In genomic region chr11:101448274-101448746, GRCm38 (mm10) we compare ENCODE assay signal across 8 mouse cellular contexts. TPM values are rescaled to one million over a fixed set of nuclear protein-coding genes. Genes with fewer than 3 reads are reported as not detected.
A peak's percentile ranks its signal among the peaks of the same experiment; 100 is the strongest.
DNase-seq lines count a peak whose midpoint lies in the region; ATAC-seq and TF ChIP-seq lines count a peak whose summit lies in the region.

Ifi35 (plus strand) TSS chr11:101448407.

- peak within 1 kb of the TSS; percentile 50 for H3K4me2 ChIP-seq in lung, postnatal 0 days (replicated peaks; ENCODE audit: low read depth, low read length)

- H3K27ac ChIP-seq in brown adipose tissue, adult 24 weeks (replicated peaks; ENCODE audit: low read depth, low read length): peak within 1 kb of the TSS; percentile 90
- peak within 1 kb of the TSS; percentile 81 for H3K27ac ChIP-seq in kidney, adult 2 months (ENCODE audit: insufficient read depth, low read depth, low read length)
- peak within 1 kb of the TSS; percentile 91 for H3K27ac ChIP-seq in lung, postnatal 0 days (ENCODE audit: low read length)

- DNase-seq in frontal cortex, postnatal 10 days (ENCODE audit: low spot score in 2 of 2): no peak
- peak; percentile 99 for DNase-seq in heart, adult 11 months
- DNase-seq in kidney, adult 2 months: peak; percentile 93
- peak; percentile 97 for DNase-seq in lung, postnatal 0 days (ENCODE audit: low spot score)
- DNase-seq in spleen, postnatal 14 days (ENCODE audit: low spot score in 2 of 2): peak; percentile 51 to 65
- no peak for DNase-seq in right cerebral cortex, postnatal 25 days

- 3% methylated on average over 10 of the region's 10 CpGs for WGBS in kidney, adult 2 months
- 8% methylated on average over 10 of the region's 10 CpGs for WGBS in lung, postnatal 0 days

- TF ChIP-seq EP300 in lung, postnatal 0 days (IDR thresholded peaks at IDR 0.05): peak; percentile 40; the same call in 1 of the 2 replicates

- TF ChIP-seq POLR2A in kidney, adult 2 months (IDR thresholded peaks at IDR 0.05; ENCODE audit: low read depth, low read length): peak; percentile 75

- H3K9ac ChIP-seq in lung, postnatal 0 days (replicated peaks; ENCODE audit: low read depth): peak within 1 kb of the TSS; percentile 46

- no peaks in the 10 kb centered on the region for H3K27me3 ChIP-seq in kidney, adult 2 months (replicated peaks; ENCODE audit: control insufficient read depth, insufficient read depth, low read length)
- H3K27me3 ChIP-seq in lung, postnatal 0 days (replicated peaks; ENCODE audit: insufficient read depth, low read length): no peaks in the 10 kb centered on the region

- H3K36me3 ChIP-seq in kidney, adult 2 months (ENCODE audit: control insufficient read depth, insufficient read depth, low read length): peaks cover 3% of the 10 kb centered on the region
- H3K36me3 ChIP-seq in lung, postnatal 0 days (ENCODE audit: insufficient read depth, low read length): peaks cover 14% of the 10 kb centered on the region; the same call in 1 of the 2 replicates

- H3K9me3 ChIP-seq in lung, postnatal 0 days (ENCODE audit: low read length): no peaks in the 10 kb centered on the region

- TF ChIP-seq CTCF in kidney, adult 2 months (conservative IDR thresholded peaks at IDR 0.05; ENCODE audit: insufficient read depth, insufficient read length, low read depth, low read length): no peak
- 0 out of 2 replicates have a peak, but pooled peaks have one; percentile 6 for TF ChIP-seq CTCF in lung, postnatal 0 days (IDR thresholded peaks at IDR 0.05)

- peak; percentile 20; the same call in 1 of the 2 replicates for ATAC-seq in frontal cortex, adult (ENCODE audit: low TSS enrichment)
- ATAC-seq in lung, postnatal 0 days: peak; percentile 93

- H3K4me3 ChIP-seq in brown adipose tissue, adult 24 weeks (ENCODE audit: insufficient read depth, low read depth, low read length): peak within 1 kb of the TSS; percentile 89
- peak within 1 kb of the TSS; percentile 84 for H3K4me3 ChIP-seq in kidney, adult 2 months (ENCODE audit: insufficient read depth, low read depth, low read length)
- peak within 1 kb of the TSS; percentile 52 for H3K4me3 ChIP-seq in lung, postnatal 0 days (ENCODE audit: low read depth, low read length)

- H3K4me1 ChIP-seq in brown adipose tissue, adult 24 weeks (ENCODE audit: control insufficient read depth, insufficient read depth, insufficient read length, low read length): peaks cover 16% of the 10 kb centered on the region
- H3K4me1 ChIP-seq in kidney, adult 2 months (ENCODE audit: control insufficient read depth, insufficient read depth, low read length): no peaks in the 10 kb centered on the region; the same call in 1 of the 2 replicates
- H3K4me1 ChIP-seq in lung, postnatal 0 days (ENCODE audit: insufficient read depth, low read depth, low read length): peaks cover 9% of the 10 kb centered on the region; the same call in 1 of the 2 replicates

RNA-seq across cellular contexts. Expression of gene Ifi35, which starts in this region (rescaled TPM):
- 14.8 and 19.7 TPM in 2 replicates for polyA plus RNA-seq in brown adipose tissue, adult 24 weeks (2012; ENCODE audit: insufficient read depth, insufficient read length, missing spikeins)
- polyA plus RNA-seq in kidney, adult 2 months (2012; rRNA removed): 25.6 and 29.6 TPM in 2 replicates
- polyA plus RNA-seq in lung, postnatal 0 days (2015; fragmentation: Nextera tagmentation; extraction: Ambion mirVana): 48.1 and 50.6 TPM in 2 replicates

Comparison
In these comparisons a context has a peak if more than half of its experiments do, and no peak if none do; other contexts are left out.
1. DNase-seq: peak in heart, adult 11 months (single experiment), kidney, adult 2 months (single experiment), lung, postnatal 0 days (single experiment) and spleen, postnatal 14 days (2 of 2); none in frontal cortex, postnatal 10 days (0 of 2) and right cerebral cortex, postnatal 25 days (single experiment).
2. Peak in every context shown above with its lines, with median percentiles within 50 percentile points of each other: H3K27ac ChIP-seq and H3K4me3 ChIP-seq.